Mouse (Mus musculus) gastrocnemius, adult 2 months (tissue): ENCODE measurements around the gene Nfyc. TPM values are rescaled to one million over a fixed set of nuclear protein-coding genes. Genes with fewer than 3 reads are reported as not detected.

ENCODE experiments used
- DNase-seq: peaks from one replicate; pipeline ENCODE4 v3.0.0; 2022
- H3K27ac ChIP-seq: fragments of 200-600 bp; 2 replicates; pipeline ENCODE4 v1.8.1; 2022; ENCODE audit warnings: mild to moderate bottlenecking
- H3K4me3 ChIP-seq: fragments of 200-600 bp; 2 replicates; pipeline ENCODE4 v1.8.1; 2022; ENCODE audit warnings: mild to moderate bottlenecking, moderate library complexity
- CTCF ChIP-seq: fragments of 200-600 bp; IDR thresholded peaks from 2 replicates; pipeline ENCODE4 v1.8.1; 2022; ENCODE audit warnings: antibody characterized with exemption, mild to moderate bottlenecking, moderate library complexity
- intact Hi-C: fragments of 180-260 bp; cut with DNase I; formaldehyde crosslinking; loops from one replicate; pipeline ENCODE4 v1.15.1; 2025
- total RNA-seq, 2 experiments: library from RNA; stranded (reverse); gene quantifications; 2 replicates each; pipeline ENCODE4 v1.2.3; 2021

Nfyc gene
- total RNA-seq, 2 experiments from 2014 or later, result 45.2 to 47.9 TPM

DNA sequence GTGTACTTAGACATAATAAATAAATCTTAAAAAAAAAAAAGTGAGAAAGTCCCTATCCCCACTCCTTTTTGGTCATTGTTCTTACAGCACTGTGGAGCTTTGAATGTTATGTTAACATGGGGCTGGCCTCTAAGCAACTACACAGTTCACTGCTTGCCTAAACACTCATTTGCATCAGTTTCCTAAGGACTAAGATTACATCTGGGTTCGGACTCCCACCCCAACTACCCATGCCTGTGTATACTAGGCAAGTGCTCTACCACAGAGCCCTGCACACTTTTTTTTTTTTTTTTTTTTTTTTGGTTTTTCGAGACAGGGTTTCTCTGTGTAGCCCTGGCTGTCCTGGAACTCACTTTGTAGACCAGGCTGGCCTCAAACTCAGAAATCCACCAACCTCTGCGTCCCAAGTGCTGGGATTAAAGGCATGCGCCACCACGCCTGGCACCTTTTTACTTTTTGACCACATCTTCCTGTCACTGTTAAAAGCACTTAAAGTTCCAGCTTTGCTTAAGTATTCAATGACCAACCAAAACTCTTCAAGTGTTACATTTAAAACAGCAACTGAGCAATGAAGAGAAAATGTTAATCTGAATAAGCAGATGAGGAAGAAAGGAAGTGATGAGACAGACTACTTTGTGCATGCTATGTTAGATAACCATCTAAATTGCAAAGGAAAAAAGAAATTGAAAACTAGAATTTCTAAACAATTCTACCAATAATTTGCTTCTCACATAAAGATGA, 33.2 kb downstream of the Nfyc start:
- TF ChIP-seq CTCF, result no peak

DNA sequence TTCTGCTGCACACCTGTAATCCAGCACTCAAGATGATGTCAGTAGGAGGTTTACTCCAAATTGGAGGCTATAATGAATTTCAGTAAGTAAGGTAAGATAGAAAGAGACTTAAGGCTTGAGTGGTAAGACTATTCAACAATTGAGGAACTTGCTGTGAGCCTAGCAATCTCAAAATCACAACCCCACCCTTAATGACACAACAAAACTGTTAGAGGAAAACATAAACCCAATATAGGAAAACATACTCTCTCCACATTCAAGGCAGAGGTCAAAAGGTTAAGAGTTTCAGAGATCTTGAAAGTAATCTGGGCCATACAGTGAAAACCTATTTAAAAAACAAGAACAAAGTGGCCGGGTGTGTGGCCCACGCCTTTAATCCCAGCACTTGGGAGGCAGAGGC, 34.7 kb downstream of the Nfyc start:
- intact Hi-C loops, result no loop called here
- no peak for TF ChIP-seq CTCF
- Histone ChIP-seq H3K27ac (no peak overlapping the region), H3K4me3 (no peak overlapping the region)
- no peak for DNase-seq

More for the DNA sequence above, 33.2 kb downstream of the Nfyc start:
- H3K27ac ChIP-seq, result no peak overlapping the region
- DNase-seq, result no peak
- intact Hi-C loops, result no loop called here
- no peak overlapping the region for H3K4me3 ChIP-seq

DNA sequence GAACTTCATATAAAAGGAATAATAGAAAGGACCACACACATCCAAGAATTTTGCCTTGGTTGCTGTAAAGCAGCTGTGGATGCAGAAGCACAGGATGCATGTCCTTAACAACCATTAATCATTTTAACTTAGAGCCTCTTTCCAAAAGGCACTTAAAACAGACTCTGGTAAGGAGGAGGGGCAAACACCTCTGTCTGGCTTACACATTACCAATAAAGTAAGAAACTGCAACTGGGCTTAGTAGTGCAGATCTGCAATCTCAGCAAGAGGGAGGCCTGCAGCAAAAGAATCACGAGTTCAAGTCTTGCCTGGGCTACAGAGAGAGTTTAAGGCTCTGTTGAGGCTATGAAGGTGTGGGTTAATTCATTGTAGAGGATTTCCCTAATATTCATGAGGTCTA, 35.7 kb downstream of the Nfyc start:
- no peak for DNase-seq
- intact Hi-C loops, result no loop called here
- no peak for TF ChIP-seq CTCF
- H3K4me3 ChIP-seq, result no peak overlapping the region
- no peak overlapping the region for H3K27ac ChIP-seq

DNA sequence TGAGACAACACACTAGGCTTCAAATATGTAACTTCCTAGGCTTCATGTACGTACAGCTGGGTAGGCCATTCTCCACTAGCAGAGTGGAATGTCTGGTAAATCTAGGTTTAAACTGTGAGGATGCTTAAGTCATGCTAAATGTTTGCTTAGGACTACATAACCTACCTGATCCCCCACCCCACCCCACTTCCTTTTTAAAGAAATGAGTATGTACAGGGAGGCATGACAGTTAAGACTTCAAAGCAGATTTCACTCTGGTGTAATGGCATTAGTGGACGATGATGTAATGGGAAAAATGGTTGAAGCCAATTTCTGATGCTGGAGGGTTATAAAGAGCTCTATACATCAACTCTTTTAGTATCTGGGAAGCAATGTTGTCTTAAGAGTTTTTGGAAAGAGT, 38.5 kb downstream of the Nfyc start:
- intact Hi-C loops, result no loop called here

DNA sequence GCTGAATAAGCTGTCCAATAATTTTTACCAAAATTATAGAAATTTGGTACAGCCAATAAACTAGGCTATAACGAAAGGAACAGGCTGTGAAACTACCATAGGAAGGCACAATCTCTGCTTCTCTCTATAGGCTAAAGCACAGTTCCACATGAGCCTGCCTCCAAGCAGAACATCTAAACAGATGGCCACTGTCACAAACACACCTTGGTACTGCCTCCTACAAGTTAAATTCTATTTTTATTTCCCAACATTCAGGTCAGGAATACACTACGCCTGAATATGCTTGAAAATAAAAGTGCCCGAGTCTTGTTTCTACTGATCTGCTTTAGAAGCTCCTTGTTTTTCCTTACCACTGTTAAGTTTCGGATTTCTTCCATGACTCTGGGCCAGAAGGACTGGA, 41.3 kb downstream of the Nfyc start:
- intact Hi-C loops, result no loop called here
- H3K4me3 ChIP-seq, result no peak overlapping the region
- TF ChIP-seq CTCF, result no peak
- peak overlapping the region; percentile 12; the same call in 1 of the 2 replicates for H3K27ac ChIP-seq
- no peak for DNase-seq

More for the DNA sequence above, 38.5 kb downstream of the Nfyc start:
- no peak for TF ChIP-seq CTCF
- no peak for DNase-seq
- no peak overlapping the region for H3K27ac ChIP-seq
- H3K4me3 ChIP-seq, result no peak overlapping the region

DNA sequence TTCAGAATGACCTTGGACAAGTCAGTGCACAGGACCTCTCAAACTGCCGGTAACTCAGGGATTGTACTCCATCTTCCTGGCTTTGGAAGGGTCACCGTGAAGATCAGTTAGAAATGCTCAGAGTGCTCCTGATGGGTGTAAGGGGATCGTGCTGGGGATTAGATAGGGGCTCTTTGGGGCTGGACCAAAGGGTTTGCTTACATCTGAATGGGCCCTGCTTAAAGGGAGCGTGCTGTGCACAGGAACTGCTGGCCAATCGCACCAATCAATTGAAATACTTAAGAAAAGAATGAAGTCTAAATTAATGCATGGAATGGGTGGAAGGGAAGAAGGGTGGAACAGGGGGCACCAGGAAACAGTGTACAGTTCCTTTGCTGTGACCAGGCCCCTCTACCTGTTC, 75.6 kb downstream of the Nfyc start:
- DNase-seq, result no peak
- Histone ChIP-seq H3K4me3 (no peak overlapping the region), H3K27ac (no peak overlapping the region)
- no peak for TF ChIP-seq CTCF
- intact Hi-C loops, result loop anchor here (1.0 to 5.0 kb wide), 4 partner anchors 63 to 166 kb away; no protein-coding TSS in a partner anchor

DNA sequence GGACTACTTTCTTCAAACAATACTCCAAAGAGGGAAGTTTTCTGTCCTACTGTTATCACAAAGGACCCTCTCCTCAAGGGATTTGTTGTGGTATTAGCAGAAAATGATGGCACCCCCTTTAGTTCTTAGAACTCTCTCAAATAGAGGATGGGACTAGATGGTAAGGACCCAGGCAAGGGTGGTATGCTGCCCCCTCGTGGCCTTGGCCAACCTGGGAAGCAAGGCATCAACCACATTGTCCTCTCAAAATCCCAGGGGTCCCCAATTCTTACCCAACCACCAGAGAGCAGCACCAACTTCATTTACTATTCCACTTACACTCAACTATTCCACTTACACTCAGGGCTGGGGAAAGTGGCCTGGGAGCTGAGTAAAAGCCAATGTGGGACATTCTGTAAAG, 76.1 kb downstream of the Nfyc start:
- Histone ChIP-seq H3K4me3 (no peak overlapping the region), H3K27ac (no peak overlapping the region)
- intact Hi-C loops, result loop anchor here (1.0 to 5.0 kb wide), 4 partner anchors 62 to 165 kb away; no protein-coding TSS in a partner anchor
- DNase-seq, result peak; percentile 80
- peak; percentile 92 for TF ChIP-seq CTCF

DNA sequence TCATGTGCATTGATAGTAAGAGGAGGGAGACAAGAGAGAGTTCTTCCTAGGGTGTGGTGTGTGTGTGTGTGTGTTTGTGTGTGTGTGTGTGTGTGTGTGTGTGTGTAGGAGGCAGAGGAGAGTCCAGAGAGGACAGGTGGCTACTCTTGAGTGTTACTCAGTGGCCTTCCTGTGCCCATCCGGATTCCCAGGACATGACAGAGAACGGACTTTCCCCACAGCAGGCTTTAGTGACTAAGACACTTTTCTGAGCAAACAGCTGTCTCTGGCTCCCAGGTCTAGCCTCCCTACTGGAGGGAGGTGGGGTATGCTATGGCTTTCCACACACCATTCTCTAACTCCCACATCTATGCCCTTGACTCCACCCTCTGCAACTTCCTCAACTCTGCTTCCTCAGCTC, 81.8 kb downstream of the Nfyc start:
- no peak for TF ChIP-seq CTCF
- DNase-seq, result no peak
- intact Hi-C loops, result no loop called here
- H3K4me3 ChIP-seq, result no peak overlapping the region
- H3K27ac ChIP-seq, result no peak overlapping the region

DNA sequence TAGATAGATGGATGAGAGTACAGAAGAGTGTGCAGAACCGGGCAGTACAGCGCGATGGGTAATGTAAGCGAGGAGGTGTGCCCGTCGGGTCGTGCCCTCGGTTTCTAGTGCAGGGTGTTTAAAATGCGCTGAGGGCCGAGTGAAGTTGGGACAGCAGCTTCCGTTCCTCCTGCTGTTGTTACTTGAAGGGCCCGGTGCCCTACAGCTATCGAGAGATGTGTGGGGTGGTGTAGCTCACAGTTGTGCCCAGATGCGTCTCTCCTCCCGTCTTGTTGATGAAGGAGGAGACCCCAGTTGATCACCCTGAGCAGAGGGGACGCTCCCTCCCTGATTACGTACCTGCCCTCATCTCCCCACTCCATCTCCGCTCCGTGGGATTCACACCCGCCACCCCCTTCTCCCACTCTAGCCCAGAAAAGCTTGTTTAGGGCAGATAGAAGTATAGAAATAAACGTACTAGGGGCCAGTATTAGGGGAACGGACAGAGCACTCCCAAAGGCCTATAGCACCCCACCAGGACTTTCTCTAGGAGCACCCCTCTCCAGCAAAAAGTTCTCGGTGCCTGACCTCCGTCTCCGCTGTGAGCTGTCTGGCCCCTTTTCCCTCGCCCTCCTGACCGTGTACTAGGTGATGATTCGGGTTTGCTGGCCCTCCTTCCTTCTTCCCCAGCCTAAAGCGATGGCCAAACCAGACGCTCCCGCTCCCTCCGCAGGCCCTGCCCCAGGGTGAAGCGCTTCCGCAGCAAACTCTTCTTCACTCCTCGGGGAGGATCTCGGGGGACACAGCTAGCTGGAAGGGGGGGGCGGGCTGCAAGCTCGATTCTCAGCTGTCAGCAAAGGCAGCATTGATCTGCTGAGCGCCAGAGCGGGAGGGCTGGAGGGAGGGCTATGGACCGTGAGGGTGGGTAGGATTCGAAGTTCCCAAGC, 83.2 kb downstream of the Nfyc start, which contains the start of gene Kcnq4:
Gene Kcnq4, minus strand, starts transcription at position 672 of the 926 bp plus-strand sequence.
- H3K4me3 ChIP-seq, result peak within 1 kb of the TSS; percentile 88
- no peak for DNase-seq
- intact Hi-C loops, result no loop called here
- H3K27ac ChIP-seq, result peak within 1 kb of the TSS; percentile 90
- no peak for TF ChIP-seq CTCF

DNA sequence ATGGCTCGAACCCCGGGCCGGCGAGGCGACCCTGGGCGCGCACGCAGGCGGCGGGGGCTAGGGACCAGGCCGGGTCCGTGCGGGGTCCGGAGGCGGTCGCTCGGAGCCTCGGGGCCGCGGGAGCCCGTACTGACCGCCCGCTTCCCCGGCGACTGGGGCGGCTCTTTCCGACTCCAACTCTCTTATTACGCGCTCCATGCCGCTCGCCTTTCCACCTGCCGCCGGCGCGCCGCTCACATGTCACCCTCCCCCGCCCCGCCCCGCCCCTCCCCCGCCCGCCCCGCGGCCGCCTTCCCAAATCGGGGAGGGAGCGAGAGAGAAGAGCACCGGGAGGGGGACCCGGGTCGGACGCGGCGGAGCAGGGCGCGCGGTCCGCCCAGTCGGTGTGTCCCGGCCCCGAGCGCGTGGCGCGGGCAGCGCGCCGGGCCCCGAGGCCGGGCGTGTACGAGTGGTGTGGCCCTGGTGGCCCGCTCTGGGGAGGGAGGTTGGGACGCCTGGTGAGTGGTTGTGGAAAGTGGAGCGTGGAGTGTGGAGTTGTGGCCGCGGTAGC, 84.1 kb downstream of the Nfyc start:
- peak overlapping the region; percentile 90 for H3K27ac ChIP-seq
- TF ChIP-seq CTCF, result no peak
- intact Hi-C loops, result no loop called here
- H3K4me3 ChIP-seq, result peak overlapping the region; percentile 88
- peak; percentile 77 for DNase-seq

DNA sequence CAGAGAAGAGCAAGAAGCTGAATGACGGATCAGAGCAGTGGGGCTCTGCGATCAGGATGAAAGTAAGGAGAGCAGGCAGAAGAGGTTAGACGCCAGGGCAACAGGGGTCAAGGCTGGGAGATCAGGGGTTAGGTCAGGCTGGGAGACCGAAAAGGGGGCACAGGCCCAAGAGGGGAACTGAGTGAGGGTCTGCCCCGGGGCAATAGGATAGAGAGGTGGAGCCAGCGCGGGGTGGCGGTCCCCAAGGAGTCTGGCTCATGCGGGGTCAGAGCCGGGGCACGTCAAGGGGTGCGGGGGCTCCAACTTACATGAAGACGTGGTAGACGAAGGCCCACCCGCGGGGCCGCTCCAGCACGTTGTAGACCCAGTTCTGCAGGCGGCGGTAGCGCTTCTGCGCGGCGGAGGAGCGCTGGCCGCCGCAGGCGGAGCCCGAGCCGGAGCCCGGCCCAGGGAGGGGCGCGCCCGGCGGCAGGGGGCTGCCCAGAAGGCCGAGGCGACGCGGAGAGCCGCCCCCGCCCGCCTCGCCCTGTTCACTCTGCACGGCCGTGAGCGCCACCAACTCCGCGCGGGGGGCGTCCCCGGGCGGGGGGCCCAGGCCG, 84.7 kb downstream of the Nfyc start:
- no peak for TF ChIP-seq CTCF
- Histone ChIP-seq H3K27ac (peak overlapping the region; percentile 90), H3K4me3 (peak overlapping the region; percentile 88)
- intact Hi-C loops, result no loop called here
- DNase-seq, result peak; percentile 70

DNA sequence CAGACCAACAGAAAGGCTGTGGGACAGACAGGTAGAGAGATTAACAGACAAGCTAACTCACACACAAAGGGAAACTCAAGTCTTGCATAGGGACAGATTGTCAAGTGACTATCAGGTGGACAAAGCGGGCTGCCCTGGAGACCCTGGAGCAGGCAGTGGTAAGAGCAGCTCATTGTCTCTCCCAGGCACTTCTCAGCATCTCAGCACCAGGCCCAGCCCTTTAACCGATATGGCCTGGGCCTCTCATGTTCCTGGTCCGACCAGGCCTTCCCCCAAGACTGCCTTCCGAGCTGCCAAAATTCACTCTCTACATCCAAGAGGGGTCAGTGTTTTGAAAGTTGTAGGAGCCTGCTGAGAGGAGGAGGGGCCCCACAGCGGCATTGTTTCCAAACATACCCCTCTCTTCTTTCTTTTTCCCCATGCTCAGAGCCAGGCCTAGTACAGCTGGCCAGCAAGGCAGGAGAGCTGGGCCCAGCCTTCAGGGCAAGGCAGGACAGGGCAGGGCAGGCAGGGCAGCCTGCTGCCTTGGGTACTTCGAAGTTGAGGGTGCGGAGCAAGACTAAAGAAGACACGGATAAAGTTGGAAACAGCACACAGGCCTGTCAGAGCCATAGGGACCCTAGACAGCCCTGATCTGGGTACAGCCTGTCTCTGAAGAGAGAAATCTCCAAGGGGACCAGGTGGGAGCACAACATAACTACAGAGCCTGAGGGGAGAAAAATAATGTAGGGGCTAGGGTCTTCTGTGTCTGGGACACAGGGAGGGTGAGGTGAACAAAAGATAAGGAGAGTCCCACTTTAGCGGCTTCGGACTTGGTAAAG, 85.4 kb downstream of the Nfyc start:
- intact Hi-C loops, result no loop called here
- Histone ChIP-seq H3K27ac (peak overlapping the region; percentile 90), H3K4me3 (peak overlapping the region; percentile 88)
- TF ChIP-seq CTCF, result peak; percentile 14; the same call in 1 of the 2 replicates
- peak; percentile 56 for DNase-seq
